Comparison of ENCODE assay signal across 20 mouse cellular contexts in genomic region chrX:8204076-8204475, GRCm38 (mm10).
"Had no signal": no experiment of that assay in that cellular context is flagged by ENCODE, and none has a peak within 500 bp of the region (broad histone marks: within the 10 kb centered on the region; RNA-seq: fewer than 3 reads in every experiment).

No protein-coding gene starts in this region.

- DNase-seq: embryo, embryonic 11 days; forebrain, postnatal 0 days; gastrocnemius, adult 2 months; gastrocnemius, postnatal 10 days; gastrocnemius, postnatal 14 days; gastrocnemius, postnatal 25 days; gastrocnemius, postnatal 36 days; heart, adult 18-20 months; heart, adult 2 months had no signal

- H3K4me1 ChIP-seq: embryonic facial prominence, embryonic 12.5 days; embryonic facial prominence, embryonic 15.5 days; forebrain, embryonic 12.5 days; heart, embryonic 10.5 days; heart, embryonic 12.5 days had no signal

- H3K27ac ChIP-seq: embryonic facial prominence, embryonic 10.5 days; embryonic facial prominence, embryonic 12.5 days; embryonic facial prominence, embryonic 13.5 days; embryonic facial prominence, embryonic 15.5 days; forebrain, embryonic 10.5 days; forebrain, embryonic 12.5 days; forebrain, embryonic 13.5 days; forebrain, embryonic 15.5 days; gastrocnemius, adult 2 months; heart, adult 2 months; heart, embryonic 10.5 days had no signal

- H3K4me3 ChIP-seq: embryonic facial prominence, embryonic 10.5 days; embryonic facial prominence, embryonic 12.5 days; embryonic facial prominence, embryonic 13.5 days; embryonic facial prominence, embryonic 15.5 days; erythroblast, embryonic 14.5 days; forebrain, embryonic 10.5 days; forebrain, embryonic 12.5 days; forebrain, embryonic 13.5 days; forebrain, embryonic 15.5 days; gastrocnemius, adult 2 months; heart, adult 2 months; heart, embryonic 10.5 days; heart, embryonic 12.5 days had no signal

- H3K27me3 ChIP-seq: embryonic facial prominence, embryonic 12.5 days; embryonic facial prominence, embryonic 13.5 days; embryonic facial prominence, embryonic 15.5 days; forebrain, embryonic 12.5 days; forebrain, embryonic 13.5 days; forebrain, embryonic 15.5 days; heart, embryonic 12.5 days had no signal
